8 mouse cellular contexts compared by ENCODE assay signal in the genomic region with DNA sequence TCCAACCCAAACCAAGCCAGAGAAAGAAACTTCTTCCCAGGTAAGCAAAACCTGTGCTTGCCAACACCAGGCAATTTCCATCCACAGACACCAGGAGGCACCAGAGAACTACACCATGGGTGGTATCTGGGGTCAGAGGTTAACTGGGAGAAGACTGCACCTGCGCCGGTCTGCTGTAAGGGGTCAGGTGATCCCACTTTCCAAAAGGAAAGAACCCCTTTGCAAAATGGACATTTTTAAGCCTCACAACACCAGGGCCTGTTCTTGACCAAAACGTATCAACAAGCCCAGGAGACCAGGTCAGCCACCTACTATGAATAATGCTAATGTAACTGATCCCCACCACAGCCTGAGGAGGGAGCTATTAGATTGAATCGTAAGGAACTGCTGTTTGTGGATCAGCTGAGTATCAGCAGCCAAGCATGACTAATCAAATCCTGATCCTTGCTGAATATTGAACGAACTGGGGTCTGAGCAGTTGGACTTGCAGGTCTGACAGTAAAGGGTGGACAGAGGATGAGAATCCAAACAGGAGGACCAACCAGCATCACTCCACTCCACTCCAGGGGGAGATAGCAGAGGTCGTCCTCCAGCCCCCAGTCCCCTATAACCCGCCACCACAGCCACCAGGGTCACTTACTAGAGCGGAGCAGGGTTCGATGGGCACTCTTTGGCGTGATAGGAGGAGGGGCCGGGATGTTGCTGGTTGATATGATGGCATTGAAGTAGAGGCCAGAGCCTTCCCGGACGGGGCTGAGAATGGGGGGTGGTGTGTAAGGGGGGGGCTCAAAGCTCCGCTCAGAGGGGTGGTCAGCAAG. TPM values are rescaled to one million over a fixed set of nuclear protein-coding genes. Genes with fewer than 3 reads are reported as not detected.
A peak's percentile ranks its signal among the peaks of the same experiment; 100 is the strongest.
DNase-seq lines count a peak whose midpoint lies in the region; ATAC-seq and TF ChIP-seq lines count a peak whose summit lies in the region.

No protein-coding gene starts in this region.

- H3K9me3 ChIP-seq in embryonic facial prominence, embryonic 11.5 days (replicated peaks; ENCODE audit: control insufficient read depth, low read length), result no peaks in the 10 kb centered on the region
- H3K9me3 ChIP-seq in embryonic facial prominence, embryonic 10.5 days, result no peaks in the 10 kb centered on the region
- no peaks in the 10 kb centered on the region for H3K9me3 ChIP-seq in stomach, embryonic 16.5 days (replicated peaks; ENCODE audit: control insufficient read depth, low read length)
- H3K9me3 ChIP-seq in forebrain, embryonic 13.5 days (replicated peaks), result no peaks in the 10 kb centered on the region

- no peaks in the 10 kb centered on the region for H3K27me3 ChIP-seq in embryonic facial prominence, embryonic 11.5 days (ENCODE audit: control insufficient read depth, insufficient read depth, low read length)
- H3K27me3 ChIP-seq in embryonic facial prominence, embryonic 10.5 days (replicated peaks; ENCODE audit: low read depth, poor library complexity, severe bottlenecking), result no peaks in the 10 kb centered on the region
- H3K27me3 ChIP-seq in testis, adult 2 months (ENCODE audit: control insufficient read depth, insufficient read depth, low read length), result no peaks in the 10 kb centered on the region
- H3K27me3 ChIP-seq in stomach, embryonic 16.5 days (ENCODE audit: control insufficient read depth, insufficient read depth, low read length), result no peaks in the 10 kb centered on the region
- H3K27me3 ChIP-seq in forebrain, embryonic 13.5 days, result no peaks in the 10 kb centered on the region

- ATAC-seq in embryonic facial prominence, embryonic 11.5 days (replicated peaks; ENCODE audit: insufficient number of reproducible peaks, low FRiP score, low TSS enrichment, low read depth), result no peak
- peak; percentile 27 for ATAC-seq in stomach, embryonic 16.5 days (ENCODE audit: insufficient read depth, low FRiP score)
- ATAC-seq in forebrain, embryonic 13.5 days, result no peak

- no peak overlapping the region for H3K4me3 ChIP-seq in embryonic facial prominence, embryonic 11.5 days (ENCODE audit: low read depth, low read length)
- H3K4me3 ChIP-seq in embryonic facial prominence, embryonic 10.5 days, result no peak overlapping the region
- H3K4me3 ChIP-seq in testis, adult 2 months (ENCODE audit: control insufficient read depth, low read depth, low read length), result no peak overlapping the region
- H3K4me3 ChIP-seq in stomach, embryonic 16.5 days (replicated peaks; ENCODE audit: low read length), result no peak overlapping the region
- H3K4me3 ChIP-seq in forebrain, embryonic 13.5 days, result no peak overlapping the region

- H3K4me2 ChIP-seq in embryonic facial prominence, embryonic 11.5 days (ENCODE audit: low read depth, low read length), result no peak overlapping the region
- no peak overlapping the region for H3K4me2 ChIP-seq in stomach, embryonic 16.5 days (ENCODE audit: low read depth, low read length)
- H3K4me2 ChIP-seq in forebrain, embryonic 13.5 days, result no peak overlapping the region

- no peak overlapping the region for H3K27ac ChIP-seq in embryonic facial prominence, embryonic 11.5 days (replicated peaks; ENCODE audit: low read depth, low read length)
- no peak overlapping the region for H3K27ac ChIP-seq in embryonic facial prominence, embryonic 10.5 days (replicated peaks)
- H3K27ac ChIP-seq in testis, adult 2 months (ENCODE audit: control insufficient read depth, insufficient read depth, low read depth, low read length), result no peak overlapping the region
- H3K27ac ChIP-seq in stomach, embryonic 16.5 days (ENCODE audit: low read length), result no peak overlapping the region
- no peak overlapping the region for H3K27ac ChIP-seq in forebrain, embryonic 13.5 days

- no peak overlapping the region for H3K9ac ChIP-seq in embryonic facial prominence, embryonic 11.5 days (replicated peaks; ENCODE audit: low read length)
- H3K9ac ChIP-seq in stomach, embryonic 16.5 days (ENCODE audit: low read length), result no peak overlapping the region
- no peak overlapping the region for H3K9ac ChIP-seq in forebrain, embryonic 13.5 days

- H3K36me3 ChIP-seq in embryonic facial prominence, embryonic 11.5 days (replicated peaks; ENCODE audit: control insufficient read depth, insufficient read depth, low read depth, low read length), result peaks cover 5% of the 10 kb centered on the region
- peaks cover 83% of the 10 kb centered on the region for H3K36me3 ChIP-seq in embryonic facial prominence, embryonic 10.5 days (replicated peaks)
- H3K36me3 ChIP-seq in testis, adult 2 months (ENCODE audit: control insufficient read depth, insufficient read depth, low read length), result no peaks in the 10 kb centered on the region
- peaks cover 15% of the 10 kb centered on the region for H3K36me3 ChIP-seq in stomach, embryonic 16.5 days (ENCODE audit: control insufficient read depth, insufficient read depth, low read length)
- peaks cover 58% of the 10 kb centered on the region for H3K36me3 ChIP-seq in forebrain, embryonic 13.5 days (ENCODE audit: poor library complexity, severe bottlenecking)

- WGBS in embryonic facial prominence, embryonic 11.5 days, result 76% methylated on average over 14 of the region's 14 CpGs
- 80% methylated on average over 14 of the region's 14 CpGs for WGBS in embryonic facial prominence, embryonic 10.5 days
- 75% methylated on average over 14 of the region's 14 CpGs for WGBS in stomach, embryonic 16.5 days
- 75% methylated on average over 14 of the region's 14 CpGs for WGBS in forebrain, embryonic 13.5 days

- DNase-seq in embryonic facial prominence, embryonic 11.5 days (ENCODE audit: low spot score), result peak; percentile 62
- DNase-seq in embryonic facial prominence, embryonic 10.5 days (ENCODE audit: low spot score), result no peak
- no peak for DNase-seq in testis, postnatal 14 days (ENCODE audit: low spot score)
- peak; percentile 76 for DNase-seq in liver
- no peak for DNase-seq in frontal cortex, postnatal 14 days (ENCODE audit: low spot score in 2 of 2)

- H3K4me1 ChIP-seq in embryonic facial prominence, embryonic 11.5 days (ENCODE audit: control insufficient read depth, insufficient read depth, low read length), result no peaks in the 10 kb centered on the region
- H3K4me1 ChIP-seq in embryonic facial prominence, embryonic 10.5 days, result peaks cover 22% of the 10 kb centered on the region
- H3K4me1 ChIP-seq in testis, adult 2 months (ENCODE audit: control insufficient read depth, insufficient read depth, low read length), result no peaks in the 10 kb centered on the region
- peaks cover 7% of the 10 kb centered on the region; the same call in 1 of the 2 replicates for H3K4me1 ChIP-seq in stomach, embryonic 16.5 days (ENCODE audit: control insufficient read depth, insufficient read depth, low read length)
- H3K4me1 ChIP-seq in forebrain, embryonic 13.5 days, result no peaks in the 10 kb centered on the region

- no peak for TF ChIP-seq POLR2A in testis, adult 2 months (IDR thresholded peaks at IDR 0.05; ENCODE audit: control insufficient read depth, low read depth, low read length)

- TF ChIP-seq CTCF in testis, adult 2 months (IDR thresholded peaks at IDR 0.05; ENCODE audit: control insufficient read depth, insufficient read depth, insufficient replicate concordance, low read depth, low read length), result 0 out of 2 replicates have a peak, but pooled peaks have one; percentile 28

RNA-seq across cellular contexts. Expression of gene Pnma1, which starts 13.5 kb away (rescaled TPM):
- polyA plus RNA-seq in embryonic facial prominence, embryonic 11.5 days (2014; fragmentation: Nextera tagmentation; extraction: Ambion mirVana), result 0.88 and 1.0 TPM in 2 replicates
- polyA plus RNA-seq in embryonic facial prominence, embryonic 10.5 days (2016; fragmentation: Nextera tagmentation; extraction: Ambion mirVana), result 1.3 and 1.6 TPM in 2 replicates
- polyA plus RNA-seq in testis, adult 2 months (2012; rRNA removed), result 20.5 and 23.3 TPM in 2 replicates
- 0.70 and 0.71 TPM in 2 replicates for polyA plus RNA-seq in stomach, embryonic 16.5 days (2015; fragmentation: Nextera tagmentation; extraction: Ambion mirVana)
- polyA plus RNA-seq in forebrain, embryonic 13.5 days (2015; fragmentation: Nextera tagmentation; extraction: Ambion mirVana), result 3.6 and 4.3 TPM in 2 replicates

RNA-seq across cellular contexts. Expression of gene Dnal1, which starts 47.7 kb away (rescaled TPM):
- 3.9 and 6.8 TPM in 2 replicates for polyA plus RNA-seq in embryonic facial prominence, embryonic 11.5 days (2014; fragmentation: Nextera tagmentation; extraction: Ambion mirVana)
- 4.1 and 6.7 TPM in 2 replicates for polyA plus RNA-seq in embryonic facial prominence, embryonic 10.5 days (2016; fragmentation: Nextera tagmentation; extraction: Ambion mirVana)
- 6.5 and 8.2 TPM in 2 replicates for polyA plus RNA-seq in testis, adult 2 months (2012; rRNA removed)
- 2.8 and 3.4 TPM in 2 replicates for polyA plus RNA-seq in stomach, embryonic 16.5 days (2015; fragmentation: Nextera tagmentation; extraction: Ambion mirVana)
- 9.2 and 11.0 TPM in 2 replicates for polyA plus RNA-seq in forebrain, embryonic 13.5 days (2015; fragmentation: Nextera tagmentation; extraction: Ambion mirVana)

RNA-seq across cellular contexts. Expression of gene Elmsan1, which starts 56.9 kb away (rescaled TPM):
- 3.6 and 4.1 TPM in 2 replicates for polyA plus RNA-seq in embryonic facial prominence, embryonic 11.5 days (2014; fragmentation: Nextera tagmentation; extraction: Ambion mirVana)
- polyA plus RNA-seq in embryonic facial prominence, embryonic 10.5 days (2016; fragmentation: Nextera tagmentation; extraction: Ambion mirVana), result 7.3 and 8.2 TPM in 2 replicates
- 0.77 and 0.99 TPM in 2 replicates for polyA plus RNA-seq in testis, adult 2 months (2012; rRNA removed)
- polyA plus RNA-seq in stomach, embryonic 16.5 days (2015; fragmentation: Nextera tagmentation; extraction: Ambion mirVana), result 8.7 and 9.4 TPM in 2 replicates
- polyA plus RNA-seq in forebrain, embryonic 13.5 days (2015; fragmentation: Nextera tagmentation; extraction: Ambion mirVana), result 5.0 and 5.6 TPM in 2 replicates

Comparison
In these comparisons a context has a peak if more than half of its experiments do, and no peak if none do; other contexts are left out.
1. DNase-seq: peak in embryonic facial prominence, embryonic 11.5 days (single experiment) and liver (single experiment); none in embryonic facial prominence, embryonic 10.5 days (single experiment), testis, postnatal 14 days (single experiment) and frontal cortex, postnatal 14 days (0 of 2).